Mouse (Mus musculus) forebrain, embryonic 14.5 days (tissue): ENCODE results near the gene Ptafr. TPM values are rescaled to one million over a fixed set of nuclear protein-coding genes. Genes with fewer than 3 reads are reported as not detected.

Source experiments
- ATAC-seq: fragments of 200-750 bp; cut with Nextera tagmentation; 2 replicates; pipeline ENCODE4 v1.8.0; 2017; ENCODE audit warnings: mild to moderate bottlenecking, moderate library complexity
- DNase-seq: peaks from one replicate; pipeline ENCODE4 v3.0.0-alpha.2; 2015; ENCODE audit warnings: low spot score
- H3K27ac ChIP-seq: fragments of 300-500 bp; sonication (generic); 2 replicates; pipeline ENCODE4 v1.5.1; 2014; ENCODE audit warnings: low read depth, mild to moderate bottlenecking, control low read depth, low read length, moderate library complexity
- H3K27me3 ChIP-seq: fragments of 300-500 bp; sonication (generic); replicated peaks from 2 replicates; pipeline ENCODE4 v1.6.1; 2014; ENCODE audit warnings: low read length, control low read depth, mixed read lengths; ENCODE audit not compliant: control insufficient read depth, insufficient read depth
- H3K36me3 ChIP-seq: fragments of 300-500 bp; sonication (generic); 2 replicates; pipeline ENCODE4 v1.6.1; 2014; ENCODE audit warnings: low read length, control low read depth; ENCODE audit not compliant: control insufficient read depth, insufficient read depth
- H3K4me1 ChIP-seq: fragments of 300-500 bp; sonication (generic); 2 replicates; pipeline ENCODE4 v1.6.1; 2014; ENCODE audit warnings: antibody characterized with exemption, low read length, control low read depth; ENCODE audit not compliant: control insufficient read depth, insufficient read depth
- H3K4me2 ChIP-seq: fragments of 300-500 bp; sonication (generic); 2 replicates; pipeline ENCODE4 v1.6.1; 2014; ENCODE audit warnings: mild to moderate bottlenecking, control low read depth, low read length
- H3K4me3 ChIP-seq: fragments of 300-500 bp; sonication (generic); 2 replicates; pipeline ENCODE4 v1.5.1; 2014; ENCODE audit warnings: low read depth, low read length, control low read depth
- H3K9ac ChIP-seq: fragments of 300-500 bp; sonication (generic); 2 replicates; pipeline ENCODE4 v1.6.1; 2014; ENCODE audit warnings: mild to moderate bottlenecking, low read length, control low read depth, moderate library complexity
- H3K9me3 ChIP-seq: fragments of 300-500 bp; sonication (generic); replicated peaks from 2 replicates; pipeline ENCODE4 v1.6.1; 2016; ENCODE audit warnings: low read length, control low read depth, mixed read lengths; ENCODE audit not compliant: control insufficient read depth
- WGBS: fragments of 180-500 bp; shearing (Covaris S2); extraction: QIAGEN DNeasy Blood & Tissue Kit; methylation state at CpG from one replicate; pipeline ENCODE4 v1.1.7; 2014; 5-methylcytosine and 5-hydroxymethylcytosine counted together
- polyA plus RNA-seq: library from polyadenylated mRNA; unstranded; fragments of >200 nt; fragmentation: Nextera tagmentation; extraction: Ambion mirVana; gene quantifications from 2 replicates; pipeline ENCODE4 v1.2.1, GENCODE M21; 2014

The Ptafr gene
- polyA plus RNA-seq, 1 experiment from 2014 or later = 0.18 TPM

DNA sequence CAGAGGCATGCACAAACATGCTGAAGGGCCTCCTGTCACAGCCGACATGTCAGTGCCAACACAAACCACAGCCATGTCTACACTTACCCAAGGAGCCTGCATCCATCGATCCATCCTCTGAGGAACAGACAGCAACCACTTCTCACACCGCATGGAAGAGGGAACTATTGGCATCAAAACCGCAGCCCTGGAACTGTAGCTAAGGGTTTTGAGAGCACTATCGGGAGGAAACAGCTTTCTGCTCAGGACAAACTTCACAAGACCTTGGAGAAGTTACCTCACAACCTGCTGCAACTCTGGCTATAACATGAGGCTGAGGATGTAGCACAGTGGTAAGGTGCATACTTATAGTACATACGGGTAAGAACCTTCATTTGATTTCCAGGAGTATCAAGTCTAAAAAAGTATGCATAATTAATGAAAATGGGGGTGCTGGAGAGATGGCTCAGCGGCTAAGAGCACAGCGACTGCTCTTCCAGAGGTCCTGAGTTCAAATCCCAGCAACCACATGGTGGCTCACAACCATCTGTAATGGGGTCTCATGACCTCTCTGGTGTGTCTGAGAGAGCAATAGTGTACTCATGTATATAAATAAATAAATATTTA, 35.8 kb upstream of the Ptafr start:
- DNase-seq = no peak
- WGBS = 94% methylated on average over 8 of the region's 8 CpGs
- Histone ChIP-seq H3K36me3 (peaks cover 17% of the 10 kb centered on the region), H3K27ac (no peak overlapping the region), H3K9ac (no peak overlapping the region), H3K4me1 (peaks cover 12% of the 10 kb centered on the region), H3K9me3 (no peaks in the 10 kb centered on the region), H3K27me3 (no peaks in the 10 kb centered on the region), H3K4me2 (no peak overlapping the region), H3K4me3 (no peak overlapping the region)
- no peak for ATAC-seq

DNA sequence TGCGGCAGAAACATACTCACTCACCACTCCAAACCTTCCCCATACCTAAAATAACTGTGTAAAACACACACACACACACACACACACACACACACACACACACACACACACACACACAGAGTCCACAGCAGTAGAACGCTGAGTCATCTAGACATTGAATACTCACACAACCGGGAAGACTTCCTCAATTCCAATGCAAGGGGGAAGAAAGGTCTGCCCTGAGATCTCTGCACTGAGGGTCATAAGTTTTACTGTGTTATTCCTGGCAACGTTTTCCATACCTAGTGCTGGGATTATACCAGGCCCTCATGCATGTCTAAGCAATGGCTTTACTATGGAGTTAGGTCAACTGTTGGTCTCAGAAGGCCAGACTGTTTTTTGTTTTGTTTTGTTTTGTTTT, 34.5 kb upstream of the Ptafr start:
- H3K4me1 ChIP-seq = peaks cover 12% of the 10 kb centered on the region
- no peak overlapping the region for H3K27ac ChIP-seq
- H3K9me3 ChIP-seq = no peaks in the 10 kb centered on the region
- H3K4me2 ChIP-seq = no peak overlapping the region
- H3K4me3 ChIP-seq = no peak overlapping the region
- no peak overlapping the region for H3K9ac ChIP-seq
- H3K27me3 ChIP-seq = no peaks in the 10 kb centered on the region
- ATAC-seq (no peak), DNase-seq (no peak)
- WGBS = 88% methylated on average over 4 of the region's 4 CpGs
- peaks cover 17% of the 10 kb centered on the region for H3K36me3 ChIP-seq

DNA sequence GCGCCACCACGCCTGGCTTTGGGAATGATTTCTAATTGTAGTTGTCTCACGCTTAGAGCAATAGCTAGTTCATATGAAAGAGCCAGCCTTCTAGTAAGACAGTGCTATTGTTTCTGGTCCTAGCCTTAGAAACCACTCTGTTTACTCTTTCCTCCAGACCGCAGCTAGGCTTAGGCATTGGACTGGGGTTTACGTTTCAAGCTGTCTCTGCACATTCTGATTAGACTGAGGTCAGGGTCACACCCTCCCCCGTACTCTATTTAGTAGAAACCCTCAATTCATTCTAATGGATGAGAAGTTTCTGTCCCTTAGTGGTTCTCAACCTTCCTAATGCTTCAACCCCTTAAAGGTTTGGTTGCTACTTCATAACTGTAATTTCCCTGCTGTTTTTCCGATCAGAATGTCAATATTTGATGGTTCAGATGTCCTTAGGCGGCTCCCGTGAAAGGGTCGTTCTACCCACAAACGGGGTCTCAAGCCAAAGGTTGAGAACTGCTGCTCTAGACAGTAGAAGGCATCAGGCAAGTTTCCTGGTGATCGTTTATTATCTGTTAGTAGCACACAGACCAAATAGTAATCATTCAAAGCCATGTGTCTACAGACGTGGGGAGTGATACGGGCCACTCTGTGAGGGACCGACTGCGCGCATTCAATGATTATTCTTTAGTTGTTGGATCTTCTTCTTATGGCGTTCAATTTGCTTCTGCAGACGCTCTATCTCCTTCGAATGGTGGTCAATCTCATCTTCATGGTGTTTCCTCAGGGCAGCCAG, 33.6 kb upstream of the Ptafr start:
- Histone ChIP-seq H3K4me2 (no peak overlapping the region), H3K9me3 (no peaks in the 10 kb centered on the region), H3K4me1 (peaks cover 14% of the 10 kb centered on the region), H3K4me3 (no peak overlapping the region), H3K36me3 (peaks cover 17% of the 10 kb centered on the region), H3K9ac (no peak overlapping the region), H3K27me3 (no peaks in the 10 kb centered on the region), H3K27ac (no peak overlapping the region)
- 95% methylated on average over 20 of the region's 20 CpGs for WGBS
- DNase-seq (no peak), ATAC-seq (no peak)

DNA sequence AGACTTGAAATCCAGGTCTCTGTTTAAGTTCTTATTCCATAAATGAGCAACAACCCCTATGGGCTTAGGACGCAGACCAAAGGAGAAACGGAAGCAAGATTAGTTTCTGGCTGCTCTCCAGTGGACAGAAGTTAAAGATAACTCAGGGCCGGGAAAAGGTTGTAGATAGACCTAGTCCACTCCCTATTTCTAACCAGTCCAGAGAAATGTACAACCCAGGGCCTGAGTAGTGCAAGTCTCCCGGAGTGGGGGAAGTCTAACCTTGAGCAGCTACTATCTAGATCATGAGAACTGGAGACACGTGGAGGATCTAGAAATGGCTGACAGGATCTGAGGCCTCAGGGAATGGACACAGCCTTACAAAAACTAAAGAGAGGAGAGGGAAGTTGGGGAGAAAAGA, 31.4 kb upstream of the Ptafr start:
- H3K27ac ChIP-seq = peak overlapping the region; percentile 94
- no peaks in the 10 kb centered on the region for H3K9me3 ChIP-seq
- H3K27me3 ChIP-seq = no peaks in the 10 kb centered on the region
- H3K36me3 ChIP-seq = peaks cover 17% of the 10 kb centered on the region
- peak overlapping the region; percentile 73 for H3K4me3 ChIP-seq
- peak overlapping the region; percentile 97 for H3K9ac ChIP-seq
- no peak for ATAC-seq
- peaks cover 26% of the 10 kb centered on the region for H3K4me1 ChIP-seq
- WGBS = 20% methylated on average over 5 of the region's 5 CpGs
- H3K4me2 ChIP-seq = peak overlapping the region; percentile 85
- no peak for DNase-seq

DNA sequence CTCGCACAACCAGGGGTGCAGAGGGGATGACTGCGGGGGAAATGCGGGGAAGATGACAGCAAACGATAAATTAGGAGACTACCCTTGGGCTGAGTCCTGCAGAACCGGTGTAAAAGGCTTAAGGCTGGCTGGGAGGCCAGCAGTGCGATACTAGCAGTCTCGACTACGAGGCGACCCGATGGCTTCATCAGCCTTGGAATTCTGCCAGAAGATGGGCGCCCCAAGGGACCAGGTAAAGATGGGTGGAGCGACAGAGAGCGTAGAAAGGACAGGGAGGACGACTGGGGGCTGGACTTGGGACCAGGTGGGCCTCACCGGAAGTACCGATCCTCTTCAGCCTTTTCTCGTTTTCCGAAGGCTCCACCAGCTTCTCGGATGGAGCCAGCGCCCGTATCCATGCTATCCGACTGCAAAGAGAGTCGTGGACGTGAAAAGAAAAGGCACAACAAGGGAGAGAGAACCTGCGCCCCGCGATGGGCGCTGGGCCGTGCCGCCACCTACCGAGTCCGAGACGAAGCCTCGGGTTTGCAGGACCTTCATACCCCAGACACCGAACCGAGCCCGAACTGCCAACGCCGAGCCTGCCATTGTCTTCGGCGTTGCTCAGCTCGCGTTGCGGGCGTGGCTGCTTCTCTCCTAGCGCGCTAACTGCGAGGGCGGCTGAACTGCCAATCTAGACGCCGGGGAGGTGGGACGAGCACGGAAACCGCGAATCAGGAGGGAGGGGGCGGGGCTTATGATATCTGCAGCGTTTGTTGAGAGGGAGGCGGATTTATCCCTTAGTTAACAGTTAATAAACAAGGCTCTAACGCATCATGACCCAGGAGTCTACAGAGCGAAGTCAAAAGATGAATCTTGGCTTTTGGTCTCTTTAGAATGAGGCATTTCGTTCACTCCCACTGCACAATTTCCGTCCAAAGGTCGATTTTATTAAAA, 30.6 kb upstream of the Ptafr start, which contains the start of gene Atpif1:
Gene Atpif1, minus strand, starts transcription at position 679 of the 936 bp plus-strand sequence.
- Histone ChIP-seq H3K9ac (peak within 1 kb of the TSS; percentile 97), H3K36me3 (peaks cover 22% of the 10 kb centered on the region), H3K4me2 (peak within 1 kb of the TSS; percentile 85), H3K4me3 (peak within 1 kb of the TSS; percentile 73), H3K9me3 (no peaks in the 10 kb centered on the region), H3K27ac (peak within 1 kb of the TSS; percentile 94), H3K27me3 (no peaks in the 10 kb centered on the region), H3K4me1 (peaks cover 26% of the 10 kb centered on the region)
- ATAC-seq (peak; percentile 93), DNase-seq (peak; percentile 98)
- under 1% methylated on average over 63 of the region's 63 CpGs for WGBS

DNA sequence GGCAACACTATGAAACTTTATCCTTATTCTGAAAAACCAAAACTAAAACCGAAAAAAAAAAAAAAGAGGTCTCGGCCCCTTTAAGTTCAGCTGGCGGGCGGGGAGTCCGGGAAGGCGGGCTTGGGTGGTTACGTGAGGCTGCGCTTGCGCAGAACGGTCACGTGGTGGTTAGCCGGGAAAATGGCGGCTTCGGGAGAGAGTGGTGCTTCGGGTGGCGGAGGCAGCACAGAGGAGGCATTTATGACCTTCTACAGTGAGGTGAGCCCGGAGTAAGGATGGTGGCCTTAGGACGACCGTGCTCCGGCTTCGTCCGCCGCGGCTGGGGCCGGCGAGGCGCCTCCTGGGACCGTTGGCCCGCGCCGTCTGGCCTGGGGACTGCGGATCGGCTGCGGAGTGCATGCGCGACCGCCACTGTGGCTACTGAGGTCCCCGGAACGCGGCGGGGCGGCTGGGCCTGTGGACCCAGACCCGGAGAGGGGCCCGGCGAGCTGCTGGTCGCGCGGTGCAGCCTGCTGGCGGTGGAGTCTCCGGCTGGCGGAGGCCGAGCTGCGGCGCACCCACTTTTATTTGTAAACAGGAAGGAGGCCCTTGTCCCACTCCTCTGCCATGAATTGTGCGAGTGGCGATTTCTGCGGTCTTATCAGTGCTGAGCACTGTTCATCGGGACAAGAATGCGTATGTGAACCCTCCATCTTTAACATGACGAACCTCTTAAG, 28.3 kb upstream of the Ptafr start, which contains the start of gene Dnajc8:
Gene Dnajc8, plus strand, starts transcription at position 145 of the 716 bp plus-strand sequence.
- H3K9me3 ChIP-seq = no peaks in the 10 kb centered on the region
- ATAC-seq (peak; percentile 82), DNase-seq (peak; percentile 97)
- peak within 1 kb of the TSS; percentile 84 for H3K4me2 ChIP-seq
- peaks cover 26% of the 10 kb centered on the region for H3K4me1 ChIP-seq
- H3K27ac ChIP-seq = peak within 1 kb of the TSS; percentile 75
- under 1% methylated on average over 60 of the region's 60 CpGs for WGBS
- peak within 1 kb of the TSS; percentile 100 for H3K4me3 ChIP-seq
- no peaks in the 10 kb centered on the region for H3K27me3 ChIP-seq
- H3K36me3 ChIP-seq = peaks cover 30% of the 10 kb centered on the region
- H3K9ac ChIP-seq = peak within 1 kb of the TSS; percentile 92

DNA sequence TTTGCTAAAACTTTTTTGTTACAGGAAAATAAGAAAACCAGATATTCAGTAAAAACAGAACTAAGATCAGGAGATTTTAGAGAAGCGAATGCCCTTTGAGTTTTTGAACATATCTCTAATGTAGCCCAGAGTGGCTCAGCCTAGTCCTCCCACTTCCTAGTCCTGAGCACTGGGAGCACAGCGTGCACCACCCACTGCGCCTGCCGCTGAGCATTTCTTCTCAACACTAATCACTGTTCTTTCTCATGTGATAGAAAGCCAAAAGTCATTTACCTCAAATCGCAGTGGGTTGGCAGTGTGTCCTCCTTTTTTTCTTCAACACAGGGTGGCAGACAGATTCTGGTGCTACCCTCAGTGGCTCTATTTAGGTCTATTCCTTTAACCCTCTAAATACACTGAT, 24.4 kb upstream of the Ptafr start:
- H3K27ac ChIP-seq = no peak overlapping the region
- no peak overlapping the region for H3K9ac ChIP-seq
- no peaks in the 10 kb centered on the region for H3K27me3 ChIP-seq
- no peak overlapping the region for H3K4me3 ChIP-seq
- no peak overlapping the region for H3K4me2 ChIP-seq
- peaks cover 61% of the 10 kb centered on the region for H3K36me3 ChIP-seq
- DNase-seq = no peak
- no peak for ATAC-seq
- H3K9me3 ChIP-seq = no peaks in the 10 kb centered on the region
- peaks cover 14% of the 10 kb centered on the region; the same call in 1 of the 2 replicates for H3K4me1 ChIP-seq
- WGBS = 94% methylated on average over 5 of the region's 5 CpGs

DNA sequence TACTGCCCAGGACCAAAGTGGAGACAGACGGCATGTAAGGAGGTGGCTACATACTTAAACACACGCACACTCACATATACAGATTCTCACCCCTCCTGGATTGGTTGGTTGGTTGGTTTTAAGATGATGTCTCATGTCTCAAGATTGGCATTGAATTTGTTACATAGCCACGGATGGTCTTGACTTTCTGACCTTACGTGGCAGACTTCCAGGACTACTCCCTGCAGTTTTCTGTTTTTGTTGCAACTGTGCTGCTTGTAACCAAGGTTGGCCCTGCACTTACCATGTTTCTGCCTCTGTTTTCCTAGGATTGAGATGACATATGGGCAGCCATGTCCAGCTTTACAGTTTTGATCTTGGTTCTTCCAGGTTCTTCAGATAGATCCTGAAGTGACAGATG, 22.5 kb upstream of the Ptafr start:
- Histone ChIP-seq H3K4me2 (no peak overlapping the region), H3K4me3 (no peak overlapping the region), H3K9me3 (no peaks in the 10 kb centered on the region), H3K27me3 (no peaks in the 10 kb centered on the region), H3K4me1 (peaks cover 9% of the 10 kb centered on the region; the same call in 1 of the 2 replicates), H3K27ac (no peak overlapping the region), H3K9ac (no peak overlapping the region), H3K36me3 (peaks cover 77% of the 10 kb centered on the region)
- ATAC-seq = no peak
- 85% methylated on average over 4 of the region's 4 CpGs for WGBS
- DNase-seq = no peak
